Mouse (Mus musculus) heart, postnatal 0 days (tissue): Measurements from ENCODE around the gene Cttnbp2nl. TPM values are rescaled to one million over a fixed set of nuclear protein-coding genes. Genes with fewer than 3 reads are reported as not detected.

Source experiments
- ATAC-seq: fragments of 200-750 bp; cut with Nextera tagmentation; 2 replicates; pipeline ENCODE4 v1.8.0; 2017; ENCODE audit warnings: low read depth, moderate number of reproducible peaks, moderate library complexity; ENCODE audit not compliant: insufficient read depth
- DNase-seq: peaks from one replicate; pipeline ENCODE4 v3.0.0-alpha.2; 2016; ENCODE audit warnings: low spot score
- H3K27ac ChIP-seq: fragments of 300-500 bp; sonication (generic); 2 replicates; pipeline ENCODE4 v1.5.1; 2014; ENCODE audit warnings: low read depth, mild to moderate bottlenecking
- H3K27me3 ChIP-seq: fragments of 300-500 bp; sonication (generic); 2 replicates; pipeline ENCODE4 v1.6.1; 2014; ENCODE audit warnings: low read length, mixed read lengths; ENCODE audit not compliant: control insufficient read depth, insufficient read depth
- H3K36me3 ChIP-seq: fragments of 300-500 bp; sonication (generic); replicated peaks from 2 replicates; pipeline ENCODE4 v1.6.1; 2014; ENCODE audit warnings: low read length, mixed read lengths; ENCODE audit not compliant: control insufficient read depth, insufficient read depth
- H3K4me1 ChIP-seq: fragments of 300-500 bp; sonication (generic); 2 replicates; pipeline ENCODE4 v1.6.1; 2014; ENCODE audit warnings: antibody characterized with exemption; ENCODE audit not compliant: control insufficient read depth, insufficient read depth
- H3K4me2 ChIP-seq: fragments of 300-500 bp; sonication (generic); 2 replicates; pipeline ENCODE4 v1.6.1; 2014; ENCODE audit warnings: low read depth, mild to moderate bottlenecking, low read length, moderate library complexity
- H3K4me3 ChIP-seq: fragments of 300-500 bp; sonication (generic); 2 replicates; pipeline ENCODE4 v1.5.1; 2014; ENCODE audit warnings: low read depth, low read length
- H3K9ac ChIP-seq: fragments of 300-500 bp; sonication (generic); replicated peaks from 2 replicates; pipeline ENCODE4 v1.6.1; 2014; ENCODE audit warnings: low read depth, low read length, mixed read lengths
- H3K9me3 ChIP-seq: fragments of 300-500 bp; sonication (generic); replicated peaks from 2 replicates; pipeline ENCODE4 v1.6.1; 2016; ENCODE audit warnings: low read length; ENCODE audit not compliant: control insufficient read depth
- CTCF ChIP-seq: IDR thresholded peaks from 2 replicates; pipeline ENCODE4 v1.5.1; 2016; ENCODE audit warnings: antibody characterized with exemption, control low read depth, low read depth
- EP300 ChIP-seq: IDR thresholded peaks from 2 replicates; pipeline ENCODE4 v1.6.1; 2016; ENCODE audit warnings: antibody characterized with exemption, low read depth
- WGBS: fragments of 180-500 bp; shearing (Covaris S2); extraction: QIAGEN DNeasy Blood & Tissue Kit; methylation state at CpG from one replicate; pipeline ENCODE4 v1.1.7; 2014; 5-methylcytosine and 5-hydroxymethylcytosine counted together
- polyA plus RNA-seq: library from polyadenylated mRNA; unstranded; fragments of >200 nt; fragmentation: Nextera tagmentation; extraction: Ambion mirVana; gene quantifications from 2 replicates; pipeline ENCODE4 v1.2.1, GENCODE M21; 2015
- total RNA-seq: library from RNA; depleted of rRNA; stranded (reverse); fragments of >200 nt; gene quantifications from 2 replicates; pipeline ENCODE4 v1.2.3, GENCODE M21; 2014; ENCODE audit warnings: low replicate concordance

Gene Cttnbp2nl
- total and polyA plus RNA-seq, 2 experiments from 2014 or later: 12.6 to 15.0 TPM

GRCm38 (mm10) chr3:104995707-104996106 is 57.2 kb downstream of the Cttnbp2nl start:
- TF ChIP-seq EP300: no peak
- no peak for TF ChIP-seq CTCF
- Histone ChIP-seq H3K27me3 (no peaks in the 10 kb centered on the region), H3K27ac (no peak overlapping the region), H3K4me2 (no peak overlapping the region), H3K9ac (no peak overlapping the region), H3K4me1 (peaks cover 18% of the 10 kb centered on the region), H3K36me3 (no peaks in the 10 kb centered on the region), H3K9me3 (no peaks in the 10 kb centered on the region), H3K4me3 (no peak overlapping the region)
- WGBS: 76% methylated on average over 7 of the region's 7 CpGs
- no peak for ATAC-seq
- DNase-seq: no peak

- H3K4me3 ChIP-seq: no peak overlapping the region
- H3K27ac ChIP-seq: peak overlapping the region; percentile 57
- no peak for DNase-seq
- H3K9ac ChIP-seq: no peak overlapping the region
- ATAC-seq: no peak
- no peak for TF ChIP-seq EP300
- no peak for TF ChIP-seq CTCF
- 46% methylated on average over 3 of the region's 3 CpGs for WGBS
- peaks cover 18% of the 10 kb centered on the region for H3K4me1 ChIP-seq
- H3K4me2 ChIP-seq: no peak overlapping the region
- no peaks in the 10 kb centered on the region for H3K27me3 ChIP-seq
- H3K9me3 ChIP-seq: no peaks in the 10 kb centered on the region
- no peaks in the 10 kb centered on the region for H3K36me3 ChIP-seq
Observed at GRCm38 (mm10) chr3:104994415-104994841, 58.5 kb downstream of the Cttnbp2nl start.

GRCm38 (mm10) chr3:104993800-104994199 is 59.1 kb downstream of the Cttnbp2nl start:
- H3K9me3 ChIP-seq: no peaks in the 10 kb centered on the region
- H3K27me3 ChIP-seq: no peaks in the 10 kb centered on the region
- TF ChIP-seq EP300: no peak
- no peak for TF ChIP-seq CTCF
- 34% methylated on average over 4 of the region's 4 CpGs for WGBS
- peaks cover 14% of the 10 kb centered on the region for H3K4me1 ChIP-seq
- no peak overlapping the region for H3K4me2 ChIP-seq
- no peaks in the 10 kb centered on the region for H3K36me3 ChIP-seq
- H3K4me3 ChIP-seq: no peak overlapping the region
- H3K27ac ChIP-seq: peak overlapping the region; percentile 57
- no peak overlapping the region for H3K9ac ChIP-seq
- ATAC-seq (peak; percentile 45; the same call in 1 of the 2 replicates), DNase-seq (no peak)

GRCm38 (mm10) chr3:104992709-104993388 is 60.1 kb downstream of the Cttnbp2nl start:
- no peak overlapping the region for H3K9ac ChIP-seq

GRCm38 (mm10) chr3:104991703-104992102 is 61.2 kb downstream of the Cttnbp2nl start:
- no peak overlapping the region for H3K9ac ChIP-seq
- H3K27ac ChIP-seq: no peak overlapping the region
- ATAC-seq (no peak), DNase-seq (no peak)
- no peak overlapping the region for H3K4me3 ChIP-seq
- H3K4me2 ChIP-seq: no peak overlapping the region
- 67% methylated on average over 5 of the region's 5 CpGs for WGBS
- TF ChIP-seq EP300 (no peak), CTCF (no peak)
- no peaks in the 10 kb centered on the region for H3K36me3 ChIP-seq
- no peaks in the 10 kb centered on the region for H3K27me3 ChIP-seq
- H3K9me3 ChIP-seq: no peaks in the 10 kb centered on the region
- H3K4me1 ChIP-seq: peaks cover 7% of the 10 kb centered on the region

More at GRCm38 (mm10) chr3:104992709-104993388, 60.1 kb downstream of the Cttnbp2nl start:
- H3K4me3 ChIP-seq: no peak overlapping the region
- H3K4me1 ChIP-seq: peaks cover 7% of the 10 kb centered on the region
- H3K4me2 ChIP-seq: peak overlapping the region; percentile 41
- WGBS: 9% methylated on average over 23 of the region's 23 CpGs
- TF ChIP-seq CTCF: peak; percentile 98
- 0 out of 2 replicates have a peak, but pooled peaks have one; percentile 28 for TF ChIP-seq EP300
- no peaks in the 10 kb centered on the region for H3K27me3 ChIP-seq
- peak; percentile 77 for DNase-seq
- no peaks in the 10 kb centered on the region for H3K9me3 ChIP-seq
- no peak overlapping the region; the same call in 1 of the 2 replicates for H3K27ac ChIP-seq
- peak; percentile 92 for ATAC-seq
- H3K36me3 ChIP-seq: no peaks in the 10 kb centered on the region
